Mouse (Mus musculus) kidney, adult 8-10 months (tissue): ENCODE data around the gene Cav1.

Experiments
- DNase-seq, 2 experiments: peaks; one replicate each; pipeline ENCODE4 v3.0.0; 2022

Cav1 gene

DNA sequence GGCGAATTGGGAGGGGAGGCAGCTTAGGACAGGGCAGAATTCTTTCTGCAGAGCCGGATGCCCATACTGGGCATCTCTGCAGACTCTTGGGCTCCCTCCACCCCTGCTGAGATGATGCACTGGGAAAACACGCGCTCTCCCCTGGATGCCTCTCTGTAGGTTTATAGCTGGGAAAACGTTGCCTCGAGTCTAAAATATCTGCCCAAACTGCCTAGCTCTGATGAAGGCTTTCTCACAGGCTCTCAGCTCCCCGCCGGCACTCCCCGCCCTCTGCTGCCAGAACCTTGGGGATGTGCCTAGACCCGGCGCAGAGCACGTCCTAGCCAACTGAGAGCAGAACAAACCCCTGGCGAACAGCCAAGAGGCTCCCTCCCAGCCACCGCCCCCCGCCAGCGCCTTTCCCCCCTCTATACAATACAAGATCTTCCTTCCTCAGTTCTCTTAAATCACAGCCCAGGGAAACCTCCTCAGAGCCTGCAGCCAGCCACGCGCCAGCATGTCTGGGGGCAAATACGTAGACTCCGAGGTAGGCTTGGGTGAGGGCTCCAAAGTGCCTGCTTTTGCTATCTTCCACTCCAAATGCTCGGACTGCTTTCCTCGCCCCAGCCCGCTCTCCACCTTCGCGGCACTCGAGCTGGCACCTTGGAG lies at the start of gene Cav1:
TSS of gene Cav1 (plus strand) at position 382 of the 648 bp plus-strand sequence.
- peak; percentile 48 to 63 for DNase-seq

DNA sequence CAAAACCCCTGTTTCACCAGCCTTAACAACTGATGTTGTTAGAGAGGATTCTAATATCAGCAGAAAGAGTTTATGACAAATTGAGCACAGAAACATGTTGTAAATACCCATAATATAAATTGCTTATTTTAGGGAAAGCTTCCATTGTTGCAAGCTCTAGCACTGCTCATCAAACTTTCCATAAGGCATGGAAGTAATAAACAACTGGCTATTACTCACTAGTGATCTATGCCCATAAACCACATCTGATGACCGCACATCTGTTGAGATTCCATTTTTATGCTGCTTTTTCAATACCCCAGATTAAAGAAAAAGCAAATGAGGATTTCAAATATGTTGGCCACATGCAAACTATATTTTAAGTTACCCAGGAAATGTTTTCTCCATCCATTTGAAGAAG lies 48.0 kb upstream of the Cav1 start:
- no peak for DNase-seq

DNA sequence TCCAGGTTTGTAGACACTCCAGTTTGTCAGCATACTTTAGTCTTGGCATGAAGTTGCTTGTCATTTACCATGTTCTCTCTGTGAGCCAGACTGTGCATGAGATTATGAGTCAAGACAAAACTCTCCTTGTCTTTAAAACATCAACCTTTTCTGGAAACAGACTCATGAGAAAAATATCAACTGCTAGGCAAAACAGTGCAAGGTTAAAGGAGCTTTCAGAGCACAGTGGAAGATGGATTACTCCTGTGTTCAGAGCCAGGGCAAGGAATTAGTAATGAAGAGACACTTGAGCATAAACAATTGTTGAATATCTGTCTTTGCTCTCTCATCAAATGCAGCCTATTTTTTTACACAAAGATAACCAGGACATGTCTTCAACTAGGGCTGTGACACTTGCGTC lies 47.2 kb upstream of the Cav1 start:
- no peak for DNase-seq

DNA sequence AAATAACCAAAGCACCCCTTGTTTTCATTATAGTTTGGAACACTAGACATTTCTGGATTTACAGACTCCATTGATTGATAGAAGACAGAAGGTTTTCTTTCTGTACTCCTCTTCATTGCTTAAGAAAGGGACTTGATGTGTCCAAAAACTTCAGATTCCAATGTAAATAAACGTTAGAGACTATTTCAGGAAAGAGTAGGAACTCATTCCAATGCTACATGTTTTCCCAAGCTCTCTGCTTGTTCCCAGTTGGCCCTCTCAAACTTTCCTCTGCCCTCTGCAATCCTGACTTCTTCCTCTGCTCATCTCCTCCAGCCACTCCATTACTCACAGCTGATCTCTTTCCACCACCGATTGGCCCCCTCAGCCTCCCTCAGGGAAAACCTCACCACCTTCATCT lies 43.3 kb upstream of the Cav1 start:
- no peak for DNase-seq

DNA sequence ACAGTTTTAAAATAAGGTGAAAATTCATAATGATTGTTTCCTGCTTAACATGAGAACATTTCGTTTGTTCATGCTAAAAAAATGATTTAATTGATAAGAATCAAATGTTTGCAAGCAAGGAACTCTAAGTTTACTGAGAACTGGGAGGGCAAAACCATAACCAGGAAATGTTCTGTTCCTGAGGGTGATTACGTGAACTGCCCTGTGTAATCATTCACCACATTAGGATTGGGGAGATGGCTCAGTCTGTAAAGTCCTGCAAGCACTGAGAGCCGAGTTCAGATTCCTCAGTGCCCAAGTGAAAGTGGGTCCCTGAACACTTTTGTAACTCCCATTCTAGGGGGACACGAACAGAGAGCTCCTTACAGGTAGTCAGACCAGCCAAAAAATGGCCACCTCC lies 41.1 kb upstream of the Cav1 start:
- DNase-seq, result peak; percentile 13 to 19

GRCm38 (mm10) chr6:17266466-17266865 lies 39.7 kb upstream of the Cav1 start:
- DNase-seq, result no peak

GRCm38 (mm10) chr6:17278366-17278765 lies 27.8 kb upstream of the Cav1 start:
- no peak for DNase-seq

DNA sequence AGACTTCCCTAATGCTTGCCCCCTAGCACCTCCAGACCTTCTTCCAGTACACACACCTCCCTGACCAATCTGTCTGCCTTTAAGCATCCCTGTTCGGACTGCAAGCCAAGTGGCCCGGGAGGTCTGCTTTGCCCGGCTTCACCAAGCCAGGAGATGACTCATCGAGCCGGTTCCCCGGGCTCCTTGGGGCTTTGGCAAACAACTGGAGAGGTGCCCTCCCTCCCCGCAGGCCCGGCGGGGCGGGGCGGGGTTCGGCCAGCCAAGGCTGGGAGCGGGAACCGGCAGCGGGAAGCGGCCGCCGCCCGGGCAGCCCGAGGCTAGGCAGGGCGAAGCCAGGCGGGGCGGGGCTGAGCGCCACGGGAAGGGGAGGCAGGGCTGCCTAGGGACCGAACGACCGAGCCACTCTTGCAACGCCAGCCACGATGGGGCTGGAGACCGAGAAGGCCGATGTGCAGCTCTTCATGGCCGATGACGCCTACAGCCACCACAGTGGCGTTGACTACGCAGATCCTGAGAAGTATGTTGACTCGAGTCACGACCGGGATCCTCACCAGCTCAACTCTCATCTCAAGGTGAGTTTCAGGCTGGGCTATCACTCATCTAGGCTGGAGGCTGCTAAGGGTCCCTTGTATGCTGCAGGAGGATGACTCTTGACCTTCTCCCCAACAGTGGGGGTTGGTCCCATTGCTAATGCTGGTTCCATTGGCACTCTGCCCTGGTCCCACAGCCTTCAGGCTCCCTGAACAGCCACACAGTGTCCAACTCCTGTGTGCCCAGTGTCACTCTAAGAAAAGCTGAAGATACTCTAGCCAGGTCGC lies 25.0 kb upstream of the Cav1 start, which contains the start of gene Cav2:
TSS of gene Cav2 (plus strand) at position 247 of the 818 bp plus-strand sequence.
- peak; percentile 80 to 88 for DNase-seq

GRCm38 (mm10) chr6:17281757-17282092 lies 24.4 kb upstream of the Cav1 start:
- no peak for DNase-seq

DNA sequence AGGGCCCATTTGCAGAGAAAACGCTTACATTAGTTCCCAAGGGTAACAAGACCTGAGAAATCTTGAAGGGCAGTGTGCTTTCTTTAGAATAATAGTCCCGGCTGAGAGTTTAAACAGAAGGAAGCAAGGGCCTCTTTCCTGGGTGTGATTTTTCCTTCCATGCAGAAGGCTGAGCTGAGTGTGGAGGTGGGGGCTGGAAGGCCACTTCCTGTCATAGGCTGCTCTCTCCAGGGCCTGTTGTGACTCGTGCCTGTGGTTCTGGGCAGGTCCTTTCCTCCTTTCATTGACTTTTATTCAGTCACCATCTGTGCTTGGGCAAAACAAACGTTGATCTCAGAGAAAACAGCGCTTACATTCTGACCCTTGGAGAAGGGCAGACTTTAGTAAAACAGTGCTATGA lies 24.0 kb upstream of the Cav1 start:
- peak in 1 of 2 experiments; percentile 16 for DNase-seq

GRCm38 (mm10) chr6:17283834-17284233 lies 22.3 kb upstream of the Cav1 start:
- DNase-seq, result no peak

- no peak for DNase-seq
Measured at GRCm38 (mm10) chr6:17286381-17286780, 19.8 kb upstream of the Cav1 start.

GRCm38 (mm10) chr6:17295116-17295515 lies 11.0 kb upstream of the Cav1 start:
- no peak for DNase-seq

DNA sequence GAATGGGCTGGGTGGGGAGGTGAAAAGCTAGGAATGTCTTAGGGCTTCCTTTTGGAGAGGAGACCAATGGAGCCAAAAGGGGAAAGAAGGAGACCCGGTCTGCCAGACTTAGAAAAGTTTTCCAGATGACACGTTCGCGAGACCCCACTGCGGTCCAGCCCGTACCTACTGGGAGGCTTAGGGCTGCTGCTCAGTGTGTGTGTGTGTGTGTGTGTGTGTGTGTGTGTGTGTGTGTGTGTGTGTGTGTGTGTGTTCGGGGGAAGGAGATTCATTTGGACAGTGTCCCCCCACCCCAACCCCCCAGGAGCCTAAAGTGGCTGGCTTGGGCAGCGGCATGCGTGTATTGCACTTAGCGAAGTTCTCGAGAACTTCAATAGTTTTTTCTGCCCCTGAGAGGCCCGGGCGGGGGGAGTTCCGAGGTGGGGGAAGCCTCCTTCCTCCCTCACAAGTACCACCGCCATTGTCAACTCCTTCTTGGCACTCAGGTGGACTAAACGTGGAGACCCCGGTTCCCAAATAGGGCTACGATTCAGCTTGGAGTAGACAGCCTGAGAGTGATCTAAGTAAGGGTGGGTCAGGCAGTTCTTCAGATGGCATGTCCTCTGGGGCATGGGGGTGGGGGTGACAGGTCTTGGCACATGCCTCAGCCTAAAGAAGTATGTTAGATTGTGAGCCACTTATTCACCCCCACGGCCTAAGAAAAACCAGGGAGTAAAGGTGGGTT lies 629 bp downstream of the Cav1 start:
- peak; percentile 7 to 9 for DNase-seq

- DNase-seq, result peak; percentile 47 to 76
Measured at GRCm38 (mm10) chr6:17307461-17308115, 1.5 kb downstream of the Cav1 start.

- DNase-seq, result no peak
Measured at GRCm38 (mm10) chr6:17308661-17309060, 2.5 kb downstream of the Cav1 start.

GRCm38 (mm10) chr6:17309260-17309659 lies 3.1 kb downstream of the Cav1 start:
- DNase-seq, result no peak

- DNase-seq, result no peak
Measured at GRCm38 (mm10) chr6:17314241-17314640, 8.1 kb downstream of the Cav1 start.

GRCm38 (mm10) chr6:17314659-17315616 lies 8.8 kb downstream of the Cav1 start:
- no peak for DNase-seq

- no peak for DNase-seq
Measured at GRCm38 (mm10) chr6:17316294-17317166, 10.4 kb downstream of the Cav1 start.

- DNase-seq, result no peak
Measured at GRCm38 (mm10) chr6:17317167-17317524, 11.0 kb downstream of the Cav1 start.
